ENCODE assay signal across 27 mouse cellular contexts in the genomic region with DNA sequence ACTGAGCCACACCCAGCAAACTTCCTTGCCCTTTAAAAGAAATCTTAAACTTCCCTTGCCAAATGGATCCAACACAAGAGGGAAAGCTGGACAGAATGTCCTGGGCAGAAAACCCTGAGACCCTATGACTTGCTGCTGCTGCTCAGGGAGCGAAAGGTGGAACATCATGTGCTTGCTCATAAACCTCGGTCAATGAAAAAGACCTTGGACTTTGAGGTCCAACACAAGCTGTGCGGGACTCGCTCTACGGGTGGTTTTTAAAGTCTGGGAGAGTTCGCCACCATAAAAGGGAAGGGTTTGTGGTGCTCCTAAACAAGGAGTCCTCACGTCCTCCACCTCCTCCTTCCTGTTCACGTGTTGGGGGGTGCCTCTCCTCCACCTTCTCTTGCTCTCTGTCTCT. TPM values are rescaled to one million over a fixed set of nuclear protein-coding genes. Genes with fewer than 3 reads are reported as not detected.
A peak's percentile ranks its signal among the peaks of the same experiment; 100 is the strongest.
DNase-seq lines count a peak whose midpoint lies in the region; ATAC-seq and TF ChIP-seq lines count a peak whose summit lies in the region.
"Had no signal": no experiment of that assay in that cellular context is flagged by ENCODE, and none has a peak within 500 bp of the region (broad histone marks: within the 10 kb centered on the region; RNA-seq: fewer than 3 reads in every experiment).

No protein-coding gene starts in this region.

- H3K27me3 ChIP-seq in intestine, embryonic 15.5 days (replicated peaks), result no peaks in the 10 kb centered on the region
- H3K27me3 ChIP-seq in intestine, embryonic 16.5 days (replicated peaks; ENCODE audit: control insufficient read depth, insufficient read depth, low read length), result no peaks in the 10 kb centered on the region; the same call in 1 of the 2 replicates
- H3K27me3 ChIP-seq in heart, adult 2 months (ENCODE audit: control insufficient read depth, insufficient read depth, low read length), result no peaks in the 10 kb centered on the region
- H3K27me3 ChIP-seq: forebrain, embryonic 13.5 days had no signal

- no peak overlapping the region; the same call in 1 of the 2 replicates for H3K4me2 ChIP-seq in intestine, embryonic 15.5 days (replicated peaks)
- no peak overlapping the region for H3K4me2 ChIP-seq in intestine, embryonic 16.5 days (ENCODE audit: low read depth, low read length)
- H3K4me2 ChIP-seq: embryonic facial prominence, embryonic 13.5 days; embryonic facial prominence, embryonic 15.5 days; forebrain, embryonic 13.5 days had no signal

- H3K36me3 ChIP-seq in intestine, embryonic 15.5 days, result no peaks in the 10 kb centered on the region
- no peaks in the 10 kb centered on the region for H3K36me3 ChIP-seq in intestine, embryonic 16.5 days (ENCODE audit: control insufficient read depth, insufficient read depth, low read length)
- H3K36me3 ChIP-seq in heart, adult 2 months (ENCODE audit: control insufficient read depth, insufficient read depth, low read length), result no peaks in the 10 kb centered on the region
- H3K36me3 ChIP-seq: embryonic facial prominence, embryonic 13.5 days; embryonic facial prominence, embryonic 15.5 days; forebrain, embryonic 10.5 days had no signal

- no peak for TF ChIP-seq CTCF in heart, adult 2 months (IDR thresholded peaks at IDR 0.05)

- no peaks in the 10 kb centered on the region for H3K79me2 ChIP-seq in heart, adult 2 months (replicated peaks; ENCODE audit: control insufficient read depth, insufficient read depth, low read length)

- no peak overlapping the region; the same call in 1 of the 2 replicates for H3K27ac ChIP-seq in intestine, embryonic 15.5 days
- H3K27ac ChIP-seq in intestine, embryonic 16.5 days (ENCODE audit: low read length), result peak overlapping the region; percentile 61
- no peak overlapping the region for H3K27ac ChIP-seq in heart, adult 2 months
- H3K27ac ChIP-seq: embryonic facial prominence, embryonic 13.5 days; embryonic facial prominence, embryonic 15.5 days; forebrain, embryonic 10.5 days; forebrain, embryonic 13.5 days had no signal

- H3K9me3 ChIP-seq in intestine, embryonic 15.5 days, result no peaks in the 10 kb centered on the region
- H3K9me3 ChIP-seq in intestine, embryonic 16.5 days (ENCODE audit: control insufficient read depth, low read length), result no peaks in the 10 kb centered on the region
- H3K9me3 ChIP-seq: embryonic facial prominence, embryonic 13.5 days; embryonic facial prominence, embryonic 15.5 days; forebrain, embryonic 10.5 days; forebrain, embryonic 13.5 days had no signal

- no peak overlapping the region for H3K9ac ChIP-seq in intestine, embryonic 15.5 days
- H3K9ac ChIP-seq in intestine, embryonic 16.5 days (ENCODE audit: low read depth, low read length), result peak overlapping the region; percentile 19; the same call in 1 of the 2 replicates
- no peak overlapping the region for H3K9ac ChIP-seq in heart, adult 2 months (ENCODE audit: low read depth, low read length)
- H3K9ac ChIP-seq: embryonic facial prominence, embryonic 13.5 days; embryonic facial prominence, embryonic 15.5 days; forebrain, embryonic 13.5 days had no signal

- DNase-seq in kidney, adult 9 months, result peak; percentile 13
- no peak for DNase-seq in kidney, postnatal 10 days
- DNase-seq in testis, postnatal 14 days (ENCODE audit: low spot score), result peak; percentile 71
- no peak for DNase-seq in heart, adult 2 months
- DNase-seq in cerebellum, adult 8-10 months, result no peak
- DNase-seq: adrenal gland, adult 2 months; adrenal gland, postnatal 10 days; adrenal gland, postnatal 25 days; cerebellum, adult 11 months; cerebellum, adult 18-20 months; cerebellum, adult 9-10 months; cerebellum, postnatal 25 days; embryo, embryonic 11 days had no signal

- WGBS in intestine, embryonic 15.5 days, result 66% methylated on average over 8 of the region's 8 CpGs
- 53% methylated on average over 8 of the region's 8 CpGs for WGBS in intestine, embryonic 16.5 days
- WGBS in heart, adult 2 months, result 83% methylated on average over 8 of the region's 8 CpGs

- no peak overlapping the region for H3K4me3 ChIP-seq in intestine, embryonic 15.5 days (replicated peaks)
- no peak overlapping the region for H3K4me3 ChIP-seq in intestine, embryonic 16.5 days (ENCODE audit: low read length)
- no peak overlapping the region for H3K4me3 ChIP-seq in heart, adult 2 months
- H3K4me3 ChIP-seq: embryonic facial prominence, embryonic 13.5 days; embryonic facial prominence, embryonic 15.5 days; erythroblast, embryonic 14.5 days; forebrain, embryonic 10.5 days; forebrain, embryonic 13.5 days had no signal

- peak; percentile 75 for ATAC-seq in intestine, embryonic 15.5 days
- peak; percentile 83 for ATAC-seq in intestine, embryonic 16.5 days
- ATAC-seq: forebrain, embryonic 13.5 days; forebrain, embryonic 16.5 days had no signal

- no peak for TF ChIP-seq POLR2A in heart, adult 2 months (IDR thresholded peaks at IDR 0.05; ENCODE audit: insufficient read depth, low read depth, low read length)

- H3K4me1 ChIP-seq in intestine, embryonic 15.5 days (replicated peaks), result peaks cover 6% of the 10 kb centered on the region; the same call in 1 of the 2 replicates
- peaks cover 15% of the 10 kb centered on the region for H3K4me1 ChIP-seq in intestine, embryonic 16.5 days (ENCODE audit: control insufficient read depth, insufficient read depth, low read length)
- no peaks in the 10 kb centered on the region for H3K4me1 ChIP-seq in heart, adult 2 months (ENCODE audit: control insufficient read depth, insufficient read depth, low read length)
- H3K4me1 ChIP-seq: embryonic facial prominence, embryonic 13.5 days; embryonic facial prominence, embryonic 15.5 days had no signal

- intact Hi-C loops in heart, adult 2 months (cut with DNase I), result no loop called here

- TF ChIP-seq EP300 in heart, adult 2 months (IDR thresholded peaks at IDR 0.05; ENCODE audit: insufficient read depth, low read depth, low read length), result no peak

RNA-seq across cellular contexts. Expression of gene Rbfox3, which starts 34.5 kb away (rescaled TPM):
- polyA plus RNA-seq in intestine, embryonic 15.5 days (2015; fragmentation: Nextera tagmentation; extraction: Ambion mirVana), result 1.2 and 1.5 TPM in 2 replicates
- 0.98 and 1.0 TPM in 2 replicates for polyA plus RNA-seq in intestine, embryonic 16.5 days (2015; fragmentation: Nextera tagmentation; extraction: Ambion mirVana)
- under 1 TPM; 0.16 to 0.23 TPM for total RNA-seq in heart, adult 2 months (2021)
- not detected in 2 replicates for polyA plus RNA-seq in heart, adult 2 months (2012; rRNA removed)
- total RNA-seq: MEL had no signal
- polyA plus RNA-seq: C2C12 had no signal

RNA-seq across cellular contexts. Expression of gene Enpp7, which starts 42.1 kb away (rescaled TPM):
- polyA plus RNA-seq in intestine, embryonic 15.5 days (2015; fragmentation: Nextera tagmentation; extraction: Ambion mirVana), result 0.09 and 0.25 TPM in 2 replicates
- polyA plus RNA-seq in intestine, embryonic 16.5 days (2015; fragmentation: Nextera tagmentation; extraction: Ambion mirVana), result 0.57 and 1.7 TPM in 2 replicates
- total RNA-seq in heart, adult 2 months (2021), result not detected
- polyA plus RNA-seq in heart, adult 2 months (2012; rRNA removed), result not detected in 2 replicates
- total RNA-seq: adrenal gland, adult 2 months; adrenal gland, postnatal 10 days; adrenal gland, postnatal 25 days; adrenal gland, postnatal 4 days; ES-E14; MEL had no signal
- polyA plus RNA-seq: adrenal gland, adult 2 months; C2C12; cortical plate, adult 2 months; embryonic facial prominence, embryonic 11.5 days; embryonic facial prominence, embryonic 13.5 days; embryonic facial prominence, embryonic 15.5 days; erythroblast, embryonic 14.5 days; forebrain, embryonic 10.5 days; forebrain, embryonic 13.5 days; forebrain, embryonic 16.5 days had no signal

Comparison
In these comparisons a context has a peak if more than half of its experiments do, and no peak if none do; other contexts are left out.
1. DNase-seq: peak in kidney, adult 9 months (single experiment) and testis, postnatal 14 days (single experiment); none in kidney, postnatal 10 days (single experiment), heart, adult 2 months (0 of 2) and cerebellum, adult 8-10 months (single experiment).